Mouse (Mus musculus) liver, adult (tissue): ENCODE measurements around the gene Btbd2.
"Not testable (repeated sequence)": the region's sequence is repeated elsewhere in the genome, so short reads cannot be mapped to it uniquely, and the experiment has no call there.

Experiments used
- GATA4 ChIP-seq: IDR thresholded peaks from 2 replicates; pipeline ENCODE4 v1.6.1; 2014; ENCODE audit warnings: mild to moderate bottlenecking, low read length; ENCODE audit not compliant: insufficient replicate concordance

The Btbd2 gene

GRCm38 (mm10) chr10:80618181-80618580 is 38.7 kb downstream of the Btbd2 start:
- TF ChIP-seq GATA4 = peak; percentile 59; the same call in 1 of the 2 replicates

DNA sequence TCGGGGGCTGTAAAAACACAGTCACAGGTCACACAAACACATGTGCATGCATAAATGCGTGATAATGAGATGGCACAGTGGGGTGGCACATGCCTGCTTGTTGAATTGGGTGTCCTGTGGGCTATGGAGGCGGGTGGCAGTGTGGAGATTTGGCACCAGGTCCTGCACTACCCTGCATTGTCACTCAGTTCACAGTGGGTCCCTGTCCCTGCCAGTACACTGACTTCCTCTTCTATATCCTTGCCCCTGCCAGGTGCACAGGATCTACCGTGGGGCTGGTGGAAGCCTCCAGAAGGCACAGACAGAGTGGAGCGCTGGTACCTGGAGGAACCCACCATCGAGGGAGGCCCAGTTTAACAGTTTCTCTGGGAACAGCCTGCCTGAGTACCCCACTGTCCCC is 42.5 kb downstream of the Btbd2 start:
- TF ChIP-seq GATA4 = no peak

DNA sequence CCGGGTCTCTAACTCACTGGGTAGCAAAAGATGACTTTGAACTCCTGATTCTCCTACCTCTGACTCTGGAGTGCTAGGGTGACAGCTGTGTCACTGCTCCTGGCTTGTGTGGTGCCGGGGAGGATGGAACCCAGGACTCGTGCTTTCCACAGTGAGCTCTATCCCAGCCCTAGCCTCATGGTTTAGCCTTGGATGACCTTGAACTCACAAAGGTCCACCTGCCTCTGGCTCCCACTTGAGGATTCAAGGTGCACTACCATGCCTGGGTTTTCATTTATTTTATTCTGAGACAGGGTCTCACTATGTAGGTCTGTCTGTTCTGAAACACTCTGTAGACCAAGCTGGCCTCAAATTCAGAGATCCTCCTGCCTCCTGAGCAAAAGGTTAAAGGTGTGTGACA is 43.0 kb downstream of the Btbd2 start:
- no peak for TF ChIP-seq GATA4

DNA sequence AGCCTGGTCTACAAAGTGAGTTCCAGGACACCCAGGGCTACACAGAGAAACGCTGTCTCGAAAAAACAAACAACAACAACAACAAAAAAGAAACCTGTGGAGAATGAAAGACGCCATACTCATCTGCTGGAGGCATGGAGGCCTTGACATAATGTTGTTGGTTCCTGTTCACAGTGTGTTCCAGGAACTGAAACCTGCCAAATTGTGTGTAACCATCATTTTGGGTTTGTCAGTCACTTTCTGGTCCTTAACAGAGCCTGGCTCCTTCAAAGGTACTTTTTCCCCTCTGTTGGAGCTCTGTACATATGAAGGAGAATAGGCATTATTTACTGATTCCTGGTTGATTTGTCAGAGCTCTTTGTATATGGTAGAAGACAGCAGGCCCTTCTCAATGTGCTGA is 45.0 kb downstream of the Btbd2 start:
- no peak for TF ChIP-seq GATA4

DNA sequence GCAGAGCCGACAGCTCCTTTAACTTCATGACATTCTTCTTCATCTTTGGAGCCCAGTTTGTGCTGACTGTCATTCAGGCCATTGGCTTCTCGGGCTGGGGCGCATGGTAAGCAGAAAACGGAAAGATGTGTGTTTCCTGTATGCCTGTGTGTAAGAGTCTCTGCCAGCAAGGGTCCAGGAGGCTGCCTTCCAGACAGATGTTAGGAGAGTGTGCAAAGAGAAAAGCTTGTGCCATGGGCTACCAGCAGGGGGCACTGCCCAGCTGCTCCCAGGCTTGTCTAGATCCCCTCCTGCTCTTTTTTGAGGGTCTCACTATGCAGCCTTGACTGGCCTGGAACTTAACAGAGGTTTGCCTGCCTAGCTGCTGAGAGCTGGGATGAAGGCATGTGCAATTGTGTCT is 45.8 kb downstream of the Btbd2 start:
- no peak for TF ChIP-seq GATA4

GRCm38 (mm10) chr10:80610116-80610785 is 46.6 kb downstream of the Btbd2 start:
- no peak for TF ChIP-seq GATA4

GRCm38 (mm10) chr10:80609269-80609924 is 47.5 kb downstream of the Btbd2 start:
- no peak for TF ChIP-seq GATA4

DNA sequence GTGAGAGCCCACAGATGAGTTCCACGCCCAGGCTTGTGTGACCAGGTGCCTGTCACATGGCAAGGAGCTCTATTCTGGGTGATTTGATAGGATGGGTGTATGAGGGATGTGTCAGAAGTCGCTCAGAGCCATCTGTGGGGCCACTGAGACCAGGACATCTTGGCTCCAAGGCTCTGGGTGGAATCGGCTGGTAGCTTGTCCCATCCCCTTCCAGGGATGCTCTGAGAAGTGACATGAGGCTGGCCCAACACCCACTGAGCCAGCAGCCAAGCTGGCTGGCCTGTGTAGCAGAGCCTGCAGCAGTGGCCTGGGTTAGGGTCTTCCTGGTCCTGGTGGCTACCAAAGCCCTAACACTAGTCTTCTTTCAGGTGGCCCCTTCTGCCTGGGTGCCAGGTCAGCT is 48.4 kb downstream of the Btbd2 start:
- TF ChIP-seq GATA4 = no peak

GRCm38 (mm10) chr10:80606737-80607350 is 50.0 kb downstream of the Btbd2 start:
- no peak for TF ChIP-seq GATA4

- no peak for TF ChIP-seq GATA4
These were observed 50.6 kb downstream of the Btbd2 start for GRCm38 (mm10) chr10:80606306-80606705.

- TF ChIP-seq GATA4 = not testable (repeated sequence)
These were observed 51.1 kb downstream of the Btbd2 start, which contains the start of gene Gm49322 for GRCm38 (mm10) chr10:80605721-80606120. Gm49322 (plus strand) TSS chr10:80606021.

GRCm38 (mm10) chr10:80604988-80605387 is 51.9 kb downstream of the Btbd2 start:
- TF ChIP-seq GATA4 = no peak

DNA sequence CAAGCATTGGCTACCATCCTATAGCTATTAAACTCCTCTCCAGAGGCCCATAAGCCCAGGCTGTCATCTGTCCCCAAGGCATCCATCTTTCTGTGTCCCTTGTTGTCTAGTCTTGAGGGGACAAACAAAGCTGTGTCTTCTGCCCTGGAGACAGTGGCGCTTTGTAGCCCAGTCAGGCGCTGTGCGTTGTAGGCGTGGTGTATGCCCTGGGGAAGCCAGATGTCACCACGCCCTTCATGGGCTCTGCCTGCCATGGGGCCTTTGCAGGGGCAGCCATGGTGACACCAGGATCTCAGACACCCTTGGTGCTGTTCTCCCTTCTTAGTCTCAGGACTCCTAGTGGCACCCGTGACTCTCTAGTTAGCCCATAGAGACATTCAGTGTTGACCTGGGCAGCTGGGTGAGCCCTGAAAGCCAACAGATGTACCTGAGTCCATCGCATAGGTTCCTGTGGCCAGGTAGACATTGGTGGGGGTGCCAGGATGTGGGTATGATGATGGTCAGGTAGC is 52.8 kb downstream of the Btbd2 start:
- TF ChIP-seq GATA4 = no peak

DNA sequence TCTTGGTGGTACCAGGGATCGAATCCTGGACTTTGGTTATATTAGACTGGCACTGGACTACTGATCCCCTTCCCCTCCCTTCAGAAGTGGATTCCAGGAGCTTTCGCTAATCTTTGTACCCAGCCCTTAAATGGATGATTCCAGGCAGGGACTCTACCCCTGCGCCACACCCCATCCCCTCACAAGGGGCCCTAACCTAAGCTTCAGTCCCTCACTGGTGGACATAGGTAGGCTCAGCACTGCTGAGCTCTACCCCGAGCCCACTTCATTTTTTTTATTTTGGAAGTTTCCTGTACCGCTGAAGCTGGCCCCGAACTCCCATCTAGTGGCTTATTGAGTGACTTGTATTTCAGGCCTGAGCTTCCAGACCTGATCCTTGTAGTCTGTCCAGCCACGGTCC is 53.5 kb downstream of the Btbd2 start:
- no peak for TF ChIP-seq GATA4

DNA sequence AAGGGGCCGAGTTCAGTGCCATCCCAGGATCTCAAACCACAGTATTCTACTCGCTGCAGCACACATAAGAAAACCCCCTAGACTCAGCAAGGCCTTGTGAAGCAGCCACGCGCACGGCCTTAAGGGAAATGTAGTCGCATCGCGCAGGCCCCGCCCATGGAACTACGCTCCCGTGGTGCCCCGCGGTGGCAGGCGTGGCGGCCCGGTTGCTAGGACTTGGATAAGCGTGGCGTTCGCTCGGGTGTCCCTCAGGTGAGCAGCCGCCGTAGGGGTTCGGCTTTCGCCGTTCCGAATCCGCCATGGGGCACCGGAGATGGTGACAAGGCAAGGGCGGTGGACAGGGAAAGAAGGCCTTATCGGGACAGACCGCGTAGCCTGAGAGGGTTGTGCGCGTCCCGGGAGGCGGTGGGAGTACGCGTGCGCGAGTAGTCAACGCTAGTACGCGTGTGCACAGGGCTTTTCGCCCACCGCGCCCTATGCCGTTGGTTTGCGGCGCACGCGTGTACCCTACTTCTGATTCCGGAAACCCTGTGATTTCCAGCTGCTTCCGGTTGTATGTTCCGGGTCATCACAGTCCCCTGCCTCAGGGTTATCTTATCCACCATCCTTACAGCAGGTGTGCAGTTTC is 54.1 kb downstream of the Btbd2 start, which contains the start of the genes Scamp4 and Adat3:
Scamp4 (plus strand) TSS at position 175 of the 628 bp plus-strand sequence.
Adat3 (plus strand) TSS at position 183 of the 628 bp plus-strand sequence.
- TF ChIP-seq GATA4 = peak; percentile 60; the same call in 1 of the 2 replicates
